Comparison of ENCODE assay signal across 21 mouse cellular contexts in genomic region chr1:98180372-98180771, GRCm38 (mm10).
A peak's percentile ranks its signal among the peaks of the same experiment; 100 is the strongest.
DNase-seq lines count a peak whose midpoint lies in the region; ATAC-seq lines count a peak whose summit lies in the region.
"Had no signal": no experiment of that assay in that cellular context is flagged by ENCODE, and none has a peak within 500 bp of the region (broad histone marks: within the 10 kb centered on the region; RNA-seq: fewer than 3 reads in every experiment).

No protein-coding gene starts in this region.

- DNase-seq in hindbrain, embryonic 10.5 days (ENCODE audit: low spot score): no peak
- no peak for DNase-seq in hindbrain, embryonic 14.5 days (ENCODE audit: low spot score)
- DNase-seq in NIH3T3 (ENCODE audit: low read depth): peak; percentile 27
- DNase-seq in midbrain, embryonic 14.5 days: peak; percentile 59
- DNase-seq: adrenal gland, adult 2 months; B cell, adult 2 months; cerebellum, adult 9-10 months; heart, adult 18-20 months; heart, postnatal 36 days; kidney, adult 8-10 months; kidney, postnatal 25 days; right cerebral cortex, postnatal 14 days had no signal

- H3K4me2 ChIP-seq in hindbrain, embryonic 14.5 days (replicated peaks): no peak overlapping the region
- H3K4me2 ChIP-seq in forebrain, embryonic 12.5 days: no peak overlapping the region
- H3K4me2 ChIP-seq in midbrain, embryonic 14.5 days (ENCODE audit: low read length): peak overlapping the region; percentile 22; the same call in 1 of the 2 replicates
- H3K4me2 ChIP-seq: embryonic facial prominence, embryonic 15.5 days; limb, embryonic 15.5 days; liver, embryonic 15.5 days; neural tube, embryonic 13.5 days; stomach, embryonic 15.5 days had no signal

- H3K9ac ChIP-seq in hindbrain, embryonic 14.5 days: no peak overlapping the region
- H3K9ac ChIP-seq in forebrain, embryonic 12.5 days: no peak overlapping the region
- H3K9ac ChIP-seq in midbrain, embryonic 14.5 days (replicated peaks; ENCODE audit: low read length): peak overlapping the region; percentile 31; the same call in 1 of the 2 replicates
- H3K9ac ChIP-seq: embryonic facial prominence, embryonic 15.5 days; limb, embryonic 15.5 days; liver, embryonic 15.5 days; neural tube, embryonic 13.5 days; stomach, embryonic 15.5 days had no signal

- H3K36me3 ChIP-seq in hindbrain, embryonic 10.5 days: no peaks in the 10 kb centered on the region
- no peaks in the 10 kb centered on the region for H3K36me3 ChIP-seq in hindbrain, embryonic 14.5 days (replicated peaks; ENCODE audit: control insufficient read depth, insufficient read depth)
- no peaks in the 10 kb centered on the region for H3K36me3 ChIP-seq in forebrain, embryonic 12.5 days (replicated peaks)
- H3K36me3 ChIP-seq in midbrain, embryonic 14.5 days (ENCODE audit: control insufficient read depth, insufficient read depth, low read length): no peaks in the 10 kb centered on the region
- H3K36me3 ChIP-seq: embryonic facial prominence, embryonic 15.5 days; limb, embryonic 15.5 days; liver, embryonic 15.5 days; neural tube, embryonic 13.5 days; stomach, embryonic 15.5 days had no signal

- ATAC-seq in hindbrain, embryonic 14.5 days (ENCODE audit: low FRiP score): no peak
- ATAC-seq in forebrain, embryonic 12.5 days (ENCODE audit: low FRiP score): peak; percentile 45; the same call in 1 of the 2 replicates
- peak; percentile 57; the same call in 1 of the 2 replicates for ATAC-seq in midbrain, embryonic 14.5 days (ENCODE audit: low FRiP score, low TSS enrichment)
- no peak for ATAC-seq in granulocyte monocyte progenitor cell, adult 5-6 weeks (replicated peaks; ENCODE audit: poor library complexity, severe bottlenecking)
- no peak for ATAC-seq in erythroid progenitor cell, adult 5-6 weeks (replicated peaks; ENCODE audit: low FRiP score, poor library complexity, severe bottlenecking)
- ATAC-seq: inflammation-experienced regulatory T-cells, adult 6 months had no signal

- peaks cover 3% of the 10 kb centered on the region; the same call in 1 of the 2 replicates for H3K4me1 ChIP-seq in hindbrain, embryonic 10.5 days (replicated peaks)
- H3K4me1 ChIP-seq in hindbrain, embryonic 14.5 days (replicated peaks; ENCODE audit: control insufficient read depth, insufficient read depth, low read length): 0 out of 2 replicates have a peak, but pooled peaks cover 5% of the 10 kb centered on the region
- H3K4me1 ChIP-seq in forebrain, embryonic 12.5 days: peaks cover 5% of the 10 kb centered on the region; the same call in 1 of the 2 replicates
- H3K4me1 ChIP-seq in midbrain, embryonic 14.5 days (ENCODE audit: control insufficient read depth, insufficient read depth, low read length): peaks cover 6% of the 10 kb centered on the region
- H3K4me1 ChIP-seq: embryonic facial prominence, embryonic 15.5 days; limb, embryonic 15.5 days; liver, embryonic 15.5 days; stomach, embryonic 15.5 days had no signal

- H3K27ac ChIP-seq in hindbrain, embryonic 10.5 days: 0 out of 2 replicates have a peak overlapping the region, but pooled peaks have one; percentile 62
- no peak overlapping the region for H3K27ac ChIP-seq in hindbrain, embryonic 14.5 days
- no peak overlapping the region for H3K27ac ChIP-seq in forebrain, embryonic 12.5 days
- peak overlapping the region; percentile 41; the same call in 1 of the 2 replicates for H3K27ac ChIP-seq in midbrain, embryonic 14.5 days (replicated peaks; ENCODE audit: low read depth, low read length)
- H3K27ac ChIP-seq: embryonic facial prominence, embryonic 15.5 days; limb, embryonic 15.5 days; liver, embryonic 15.5 days; neural tube, embryonic 13.5 days; stomach, embryonic 15.5 days had no signal

- 37% methylated on average over 6 of the region's 6 CpGs for WGBS in hindbrain, embryonic 10.5 days
- WGBS in hindbrain, embryonic 14.5 days: 19% methylated on average over 6 of the region's 6 CpGs
- WGBS in forebrain, embryonic 12.5 days: 17% methylated on average over 6 of the region's 6 CpGs
- WGBS in midbrain, embryonic 14.5 days: 5% methylated on average over 6 of the region's 6 CpGs

- no peaks in the 10 kb centered on the region for H3K27me3 ChIP-seq in hindbrain, embryonic 10.5 days (ENCODE audit: insufficient read depth, poor library complexity, severe bottlenecking)
- H3K27me3 ChIP-seq in hindbrain, embryonic 14.5 days (ENCODE audit: control insufficient read depth, insufficient read depth, low read length): no peaks in the 10 kb centered on the region
- H3K27me3 ChIP-seq in forebrain, embryonic 12.5 days: no peaks in the 10 kb centered on the region
- no peaks in the 10 kb centered on the region for H3K27me3 ChIP-seq in midbrain, embryonic 14.5 days (ENCODE audit: control insufficient read depth, insufficient read depth, low read length)
- H3K27me3 ChIP-seq: embryonic facial prominence, embryonic 15.5 days; limb, embryonic 15.5 days; liver, embryonic 15.5 days; neural tube, embryonic 13.5 days; stomach, embryonic 15.5 days had no signal

- no peaks in the 10 kb centered on the region for H3K9me3 ChIP-seq in hindbrain, embryonic 10.5 days
- H3K9me3 ChIP-seq in hindbrain, embryonic 14.5 days (ENCODE audit: control insufficient read depth, low read length): no peaks in the 10 kb centered on the region
- H3K9me3 ChIP-seq in forebrain, embryonic 12.5 days: no peaks in the 10 kb centered on the region
- no peaks in the 10 kb centered on the region for H3K9me3 ChIP-seq in midbrain, embryonic 14.5 days (ENCODE audit: control insufficient read depth, low read length)
- H3K9me3 ChIP-seq: embryonic facial prominence, embryonic 15.5 days; limb, embryonic 15.5 days; liver, embryonic 15.5 days; neural tube, embryonic 13.5 days; stomach, embryonic 15.5 days had no signal

- H3K4me3 ChIP-seq in hindbrain, embryonic 10.5 days: no peak overlapping the region
- no peak overlapping the region for H3K4me3 ChIP-seq in hindbrain, embryonic 14.5 days (replicated peaks; ENCODE audit: low read length)
- no peak overlapping the region for H3K4me3 ChIP-seq in forebrain, embryonic 12.5 days (replicated peaks)
- H3K4me3 ChIP-seq in midbrain, embryonic 14.5 days (replicated peaks; ENCODE audit: low read depth, low read length): no peak overlapping the region
- H3K4me3 ChIP-seq: embryonic facial prominence, embryonic 15.5 days; limb, embryonic 15.5 days; liver, embryonic 15.5 days; neural tube, embryonic 13.5 days; stomach, embryonic 15.5 days had no signal

Comparison
In these comparisons a context has a peak if more than half of its experiments do, and no peak if none do; other contexts are left out.
1. H3K27ac ChIP-seq: peak in hindbrain, embryonic 10.5 days (single experiment) and midbrain, embryonic 14.5 days (single experiment); none in hindbrain, embryonic 14.5 days (single experiment) and forebrain, embryonic 12.5 days (single experiment).
2. DNase-seq: peak in NIH3T3 (single experiment) and midbrain, embryonic 14.5 days (single experiment); none in hindbrain, embryonic 10.5 days (single experiment) and hindbrain, embryonic 14.5 days (single experiment).
3. ATAC-seq: peak in forebrain, embryonic 12.5 days (single experiment) and midbrain, embryonic 14.5 days (single experiment); none in hindbrain, embryonic 14.5 days (single experiment), granulocyte monocyte progenitor cell, adult 5-6 weeks (single experiment) and erythroid progenitor cell, adult 5-6 weeks (single experiment).